Mouse (Mus musculus): Measurements from ENCODE around the gene Mdm2.

DNA sequence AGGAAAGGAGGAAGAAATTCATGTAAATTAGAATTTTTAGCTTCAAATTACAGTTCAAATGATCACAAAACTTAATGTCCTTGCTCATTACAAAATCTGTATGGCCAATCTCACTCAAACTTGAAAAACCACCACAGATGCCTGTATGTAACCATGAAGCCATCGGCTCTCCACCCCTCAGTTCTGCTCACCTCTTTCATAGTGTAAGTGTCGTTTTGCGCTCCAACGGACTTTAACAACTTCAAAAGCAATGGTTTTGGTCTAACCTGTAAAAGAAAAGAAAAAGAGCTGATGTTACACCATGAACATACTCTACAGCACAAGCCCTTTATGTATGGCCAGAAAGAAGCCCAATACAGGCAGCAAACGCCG is 5.6 kb downstream of the Mdm2 start:
- TF ChIP-seq POLR2A (IDR thresholded peaks at IDR 0.05; ENCODE audit: control insufficient read depth in 1 of 2, insufficient read depth in 1 of 2, low read depth in 1 of 2, low read length in 2 of 2, poor library complexity in 1 of 2) (no peak), CTCF (IDR thresholded peaks at IDR 0.05 in 2 of 3, conservative IDR thresholded peaks at IDR 0.05 in 1 of 3; ENCODE audit: control insufficient read depth in 1 of 3, insufficient read depth in 1 of 3, low read depth in 2 of 3, low read length in 3 of 3, poor library complexity in 1 of 3, severe bottlenecking in 1 of 3) (no peak), TBP (IDR thresholded peaks at IDR 0.05; ENCODE audit: low read depth, low read length) (no peak), KAT2A (conservative IDR thresholded peaks at IDR 0.05; ENCODE audit: low read depth, low read length) (no peak), TAL1 (IDR thresholded peaks at IDR 0.05; ENCODE audit: low read length) (no peak), MAFK (IDR thresholded peaks at IDR 0.05; ENCODE audit: borderline replicate concordance, low read depth, low read length) (no peak)
